ENCODE assay signal across 8 mouse cellular contexts in genomic region chr10:127287271-127287935, GRCm38 (mm10). TPM values are rescaled to one million over a fixed set of nuclear protein-coding genes. Genes with fewer than 3 reads are reported as not detected.
A peak's percentile ranks its signal among the peaks of the same experiment; 100 is the strongest.
DNase-seq lines count a peak whose midpoint lies in the region; ATAC-seq and TF ChIP-seq lines count a peak whose summit lies in the region.

No protein-coding gene starts in this region.

- peaks cover 53% of the 10 kb centered on the region for H3K4me1 ChIP-seq in heart, embryonic 15.5 days (replicated peaks)
- no peaks in the 10 kb centered on the region; the same call in 1 of the 2 replicates for H3K4me1 ChIP-seq in bone marrow, adult 2 months (ENCODE audit: control insufficient read depth, insufficient read depth, low read length)
- H3K4me1 ChIP-seq in hindbrain, embryonic 10.5 days (replicated peaks) = peaks cover 76% of the 10 kb centered on the region
- H3K4me1 ChIP-seq in midbrain, embryonic 12.5 days = peaks cover 57% of the 10 kb centered on the region

- TF ChIP-seq POLR2A in bone marrow, adult 2 months (IDR thresholded peaks at IDR 0.05; ENCODE audit: borderline replicate concordance, control insufficient read depth, low read depth, low read length) = no peak

- ATAC-seq in heart, embryonic 15.5 days (replicated peaks; ENCODE audit: insufficient number of reproducible peaks, insufficient read depth, low FRiP score, low read depth) = no peak
- ATAC-seq in midbrain, embryonic 12.5 days (ENCODE audit: low FRiP score, low read depth) = no peak

- peaks cover 50% of the 10 kb centered on the region for H3K36me3 ChIP-seq in heart, embryonic 15.5 days
- peaks cover 54% of the 10 kb centered on the region for H3K36me3 ChIP-seq in hindbrain, embryonic 10.5 days
- peaks cover 49% of the 10 kb centered on the region for H3K36me3 ChIP-seq in midbrain, embryonic 12.5 days

- H3K9ac ChIP-seq in heart, embryonic 15.5 days = peak overlapping the region; percentile 80
- peak overlapping the region; percentile 89 for H3K9ac ChIP-seq in midbrain, embryonic 12.5 days (replicated peaks)

- no peaks in the 10 kb centered on the region for H3K9me3 ChIP-seq in heart, embryonic 15.5 days (replicated peaks)
- no peaks in the 10 kb centered on the region for H3K9me3 ChIP-seq in hindbrain, embryonic 10.5 days
- no peaks in the 10 kb centered on the region for H3K9me3 ChIP-seq in midbrain, embryonic 12.5 days

- no peaks in the 10 kb centered on the region for H3K27me3 ChIP-seq in heart, embryonic 15.5 days
- no peaks in the 10 kb centered on the region for H3K27me3 ChIP-seq in hindbrain, embryonic 10.5 days (ENCODE audit: insufficient read depth, poor library complexity, severe bottlenecking)
- H3K27me3 ChIP-seq in midbrain, embryonic 12.5 days = no peaks in the 10 kb centered on the region

- H3K4me2 ChIP-seq in heart, embryonic 15.5 days = peak overlapping the region; percentile 90
- H3K4me2 ChIP-seq in midbrain, embryonic 12.5 days (replicated peaks) = peak overlapping the region; percentile 94

- peak overlapping the region; percentile 98 for H3K27ac ChIP-seq in heart, embryonic 15.5 days
- peak overlapping the region; percentile 6 for H3K27ac ChIP-seq in bone marrow, adult 2 months (ENCODE audit: control insufficient read depth, insufficient read depth, low read depth, low read length, poor library complexity)
- peak overlapping the region; percentile 97 for H3K27ac ChIP-seq in hindbrain, embryonic 10.5 days
- peak overlapping the region; percentile 98 for H3K27ac ChIP-seq in midbrain, embryonic 12.5 days (replicated peaks)

- TF ChIP-seq CTCF in bone marrow, adult 2 months (IDR thresholded peaks at IDR 0.05; ENCODE audit: control insufficient read depth, insufficient read depth, low read length) = no peak

- no peak for DNase-seq in heart, adult 18-20 months
- no peak for DNase-seq in hindbrain, embryonic 10.5 days (ENCODE audit: low spot score)
- DNase-seq in layer of hippocampus, postnatal 10 days (ENCODE audit: low spot score in 2 of 2) = no peak
- no peak for DNase-seq in gastrocnemius, adult 18-20 months (ENCODE audit: low spot score)
- DNase-seq in urinary bladder, postnatal 36 days (ENCODE audit: low spot score in 2 of 2) = no peak

- 67% methylated on average over 15 of the region's 15 CpGs for WGBS in heart, embryonic 15.5 days
- WGBS in bone marrow, adult 2 months = 48% methylated on average over 15 of the region's 15 CpGs
- 76% methylated on average over 15 of the region's 15 CpGs for WGBS in hindbrain, embryonic 10.5 days
- WGBS in midbrain, embryonic 12.5 days = 73% methylated on average over 15 of the region's 15 CpGs

- peak overlapping the region; percentile 64 for H3K4me3 ChIP-seq in heart, embryonic 15.5 days
- H3K4me3 ChIP-seq in bone marrow, adult 2 months (replicated peaks; ENCODE audit: control insufficient read depth, low read depth, low read length) = peak overlapping the region; percentile 87
- H3K4me3 ChIP-seq in hindbrain, embryonic 10.5 days = peak overlapping the region; percentile 89
- H3K4me3 ChIP-seq in midbrain, embryonic 12.5 days = peak overlapping the region; percentile 77

RNA-seq across cellular contexts. Expression of gene Mbd6, which starts 1.4 kb away (rescaled TPM):
- 10.6 and 15.7 TPM in 2 replicates for polyA plus RNA-seq in heart, embryonic 15.5 days (2015; fragmentation: Nextera tagmentation; extraction: Ambion mirVana)
- 10 to 100 TPM; 16.7 to 20.2 TPM for total RNA-seq in heart, adult 18-20 months (2021)
- 75.9 and 131 TPM in 2 replicates for polyA plus RNA-seq in bone marrow, adult 2 months (2011; ENCODE audit: insufficient read depth, insufficient read length, low replicate concordance, missing spikeins)
- polyA plus RNA-seq in hindbrain, embryonic 10.5 days (2016; fragmentation: Nextera tagmentation; extraction: Ambion mirVana) = 12.8 and 16.3 TPM in 2 replicates
- 20.3 and 21.7 TPM in 2 replicates for polyA plus RNA-seq in midbrain, embryonic 12.5 days (2016; fragmentation: Nextera tagmentation; extraction: Ambion mirVana)
- total RNA-seq in layer of hippocampus, postnatal 10 days (2021) = 10 to 100 TPM; 44.8 to 58.7 TPM
- total RNA-seq in gastrocnemius, adult 18-20 months (2021) = 10 to 100 TPM; 14.6 to 15.7 TPM

RNA-seq across cellular contexts. Expression of gene Dctn2, which starts 21.2 kb away (rescaled TPM):
- 127 and 152 TPM in 2 replicates for polyA plus RNA-seq in heart, embryonic 15.5 days (2015; fragmentation: Nextera tagmentation; extraction: Ambion mirVana)
- 100 to 1,000 TPM; 139 to 146 TPM for total RNA-seq in heart, adult 18-20 months (2021)
- 68.6 and 115 TPM in 2 replicates for polyA plus RNA-seq in bone marrow, adult 2 months (2011; ENCODE audit: insufficient read depth, insufficient read length, low replicate concordance, missing spikeins)
- polyA plus RNA-seq in hindbrain, embryonic 10.5 days (2016; fragmentation: Nextera tagmentation; extraction: Ambion mirVana) = 222 and 255 TPM in 2 replicates
- polyA plus RNA-seq in midbrain, embryonic 12.5 days (2016; fragmentation: Nextera tagmentation; extraction: Ambion mirVana) = 245 and 250 TPM in 2 replicates
- total RNA-seq in layer of hippocampus, postnatal 10 days (2021) = 100 to 1,000 TPM; 312 to 315 TPM
- 10 to 100 TPM; 96.1 to 97.2 TPM for total RNA-seq in gastrocnemius, adult 18-20 months (2021)

RNA-seq across cellular contexts. Expression of gene Mars, which starts 24.2 kb away (rescaled TPM):
- 75.4 and 78.4 TPM in 2 replicates for polyA plus RNA-seq in heart, embryonic 15.5 days (2015; fragmentation: Nextera tagmentation; extraction: Ambion mirVana)
- total RNA-seq in heart, adult 18-20 months (2021) = 10 to 100 TPM; 43.7 to 44.8 TPM
- polyA plus RNA-seq in bone marrow, adult 2 months (2011; ENCODE audit: insufficient read depth, insufficient read length, low replicate concordance, missing spikeins) = 41.6 and 85.0 TPM in 2 replicates
- polyA plus RNA-seq in hindbrain, embryonic 10.5 days (2016; fragmentation: Nextera tagmentation; extraction: Ambion mirVana) = 171 and 174 TPM in 2 replicates
- 156 and 166 TPM in 2 replicates for polyA plus RNA-seq in midbrain, embryonic 12.5 days (2016; fragmentation: Nextera tagmentation; extraction: Ambion mirVana)
- 10 to 100 TPM; 53.9 to 57.7 TPM for total RNA-seq in layer of hippocampus, postnatal 10 days (2021)
- total RNA-seq in gastrocnemius, adult 18-20 months (2021) = 10 to 100 TPM; 67.5 to 68.8 TPM

RNA-seq across cellular contexts. Expression of gene Kif5a, which starts 24.3 kb away (rescaled TPM):
- 0.35 and 2.3 TPM in 2 replicates for polyA plus RNA-seq in heart, embryonic 15.5 days (2015; fragmentation: Nextera tagmentation; extraction: Ambion mirVana)
- total RNA-seq in heart, adult 18-20 months (2021) = under 1 TPM; 0.41 to 0.89 TPM
- polyA plus RNA-seq in bone marrow, adult 2 months (2011; ENCODE audit: insufficient read depth, insufficient read length, low replicate concordance, missing spikeins) = 1.7 and 2.3 TPM in 2 replicates
- polyA plus RNA-seq in hindbrain, embryonic 10.5 days (2016; fragmentation: Nextera tagmentation; extraction: Ambion mirVana) = 24.4 and 39.4 TPM in 2 replicates
- polyA plus RNA-seq in midbrain, embryonic 12.5 days (2016; fragmentation: Nextera tagmentation; extraction: Ambion mirVana) = 53.9 and 61.6 TPM in 2 replicates
- 100 to 1,000 TPM; 360 to 377 TPM for total RNA-seq in layer of hippocampus, postnatal 10 days (2021)
- total RNA-seq in gastrocnemius, adult 18-20 months (2021) = under 1 TPM; 0.21 to 0.37 TPM

RNA-seq across cellular contexts. Expression of gene Arhgap9, which starts 34.4 kb away (rescaled TPM):
- polyA plus RNA-seq in heart, embryonic 15.5 days (2015; fragmentation: Nextera tagmentation; extraction: Ambion mirVana) = 2.0 and 11.0 TPM in 2 replicates
- 1 to 10 TPM; 4.0 to 5.4 TPM for total RNA-seq in heart, adult 18-20 months (2021)
- polyA plus RNA-seq in bone marrow, adult 2 months (2011; ENCODE audit: insufficient read depth, insufficient read length, low replicate concordance, missing spikeins) = 30.1 and 77.2 TPM in 2 replicates
- polyA plus RNA-seq in hindbrain, embryonic 10.5 days (2016; fragmentation: Nextera tagmentation; extraction: Ambion mirVana) = 1.8 and 2.5 TPM in 2 replicates
- polyA plus RNA-seq in midbrain, embryonic 12.5 days (2016; fragmentation: Nextera tagmentation; extraction: Ambion mirVana) = 0.86 and 1.1 TPM in 2 replicates
- total RNA-seq in layer of hippocampus, postnatal 10 days (2021) = 1 to 10 TPM; 1.1 to 1.2 TPM
- total RNA-seq in gastrocnemius, adult 18-20 months (2021) = under 1 TPM; 0.46 to 0.83 TPM

Comparison
In these comparisons a context has a peak if more than half of its experiments do, and no peak if none do; other contexts are left out.
1. H3K27ac ChIP-seq: peak in every context shown above with its lines; median percentile 98 in heart, embryonic 15.5 days; 98 in midbrain, embryonic 12.5 days; 97 in hindbrain, embryonic 10.5 days; 6 in bone marrow, adult 2 months.